Mouse (Mus musculus): ENCODE measurements around the gene Ccdc180. TPM values are rescaled to one million over a fixed set of nuclear protein-coding genes. Genes with fewer than 3 reads are reported as not detected.

Ccdc180 gene
- not detected in 2 replicates for polyA plus RNA-seq (2012; ENCODE audit: insufficient read depth, insufficient read length, missing spikeins)

DNA sequence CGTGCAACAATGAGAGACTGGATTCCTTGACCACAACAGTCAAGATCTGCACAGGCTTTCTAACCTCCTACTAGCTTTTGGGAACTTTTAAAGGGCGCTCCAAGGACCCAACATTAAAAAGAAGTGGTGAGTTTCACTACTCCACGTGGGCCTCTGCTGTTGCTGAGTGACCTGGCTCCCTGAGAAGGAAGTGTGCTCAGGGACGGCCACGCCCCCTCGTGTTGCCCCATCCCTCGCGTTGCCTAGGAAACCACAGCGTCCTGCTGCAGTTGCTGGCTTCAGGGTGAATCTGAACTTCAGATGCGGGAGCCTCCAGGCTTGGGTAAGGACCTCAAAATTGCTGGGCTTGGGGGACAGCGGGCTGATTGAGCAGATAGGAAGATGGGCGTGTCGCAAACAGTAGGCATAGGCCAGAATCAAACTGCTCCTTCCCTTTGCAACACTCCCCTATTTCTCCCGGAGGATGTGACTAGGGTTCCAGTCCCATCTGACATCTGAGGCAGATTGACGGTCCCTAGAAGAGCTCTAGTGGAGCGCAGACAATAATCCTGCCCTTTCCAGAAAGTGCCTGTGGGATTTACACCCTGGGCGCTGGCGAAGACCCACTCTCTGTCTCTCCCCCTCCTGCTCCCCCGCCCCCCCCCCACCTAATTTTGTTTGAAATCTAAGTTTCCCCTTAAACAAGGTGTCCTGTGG is at the start of gene Ccdc180:
Gene Ccdc180 (plus strand): TSS at position 238 of the 696 bp plus-strand sequence.
- Histone ChIP-seq H3K4me3 (ENCODE audit: insufficient read depth, low read depth, low read length) (no peak within 1 kb of the TSS), H3K27ac (replicated peaks; ENCODE audit: low read depth, low read length) (no peak within 1 kb of the TSS), H3K4me1 (ENCODE audit: control insufficient read depth, insufficient read depth, insufficient read length, low read length) (0 out of 2 replicates have a peak, but pooled peaks cover 5% of the 10 kb centered on the region)

DNA sequence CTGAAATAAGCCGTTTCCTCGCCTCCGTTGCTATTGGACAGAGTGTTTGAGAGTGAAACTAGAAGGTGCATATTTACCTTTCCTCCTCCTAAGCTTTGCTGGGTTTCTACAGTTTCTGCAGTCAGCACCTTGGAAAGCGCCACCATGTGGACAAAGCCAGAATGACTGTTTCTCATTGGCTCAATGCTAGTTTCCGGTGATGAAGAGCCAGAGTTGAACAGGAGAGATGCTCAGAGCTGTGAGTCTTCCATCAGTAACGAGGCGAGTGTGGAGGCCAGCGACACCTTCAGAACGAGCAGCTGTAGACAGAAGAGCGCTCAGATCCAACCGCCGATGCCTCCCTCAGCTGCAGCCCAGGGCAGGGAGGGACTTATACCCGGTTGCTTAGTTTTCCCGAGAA is 45.7 kb upstream of the Ccdc180 start:
- Histone ChIP-seq H3K4me3 (ENCODE audit: insufficient read depth, low read depth, low read length) (no peak overlapping the region), H3K27ac (replicated peaks; ENCODE audit: low read depth, low read length) (no peak overlapping the region), H3K4me1 (ENCODE audit: control insufficient read depth, insufficient read depth, insufficient read length, low read length) (no peaks in the 10 kb centered on the region)

- Histone ChIP-seq H3K27ac (replicated peaks; ENCODE audit: low read depth, low read length) (no peak overlapping the region), H3K4me3 (ENCODE audit: insufficient read depth, low read depth, low read length) (no peak overlapping the region), H3K4me1 (ENCODE audit: control insufficient read depth, insufficient read depth, insufficient read length, low read length) (no peaks in the 10 kb centered on the region)
Measured at GRCm38 (mm10) chr4:45846263-45846662, 43.8 kb upstream of the Ccdc180 start.

DNA sequence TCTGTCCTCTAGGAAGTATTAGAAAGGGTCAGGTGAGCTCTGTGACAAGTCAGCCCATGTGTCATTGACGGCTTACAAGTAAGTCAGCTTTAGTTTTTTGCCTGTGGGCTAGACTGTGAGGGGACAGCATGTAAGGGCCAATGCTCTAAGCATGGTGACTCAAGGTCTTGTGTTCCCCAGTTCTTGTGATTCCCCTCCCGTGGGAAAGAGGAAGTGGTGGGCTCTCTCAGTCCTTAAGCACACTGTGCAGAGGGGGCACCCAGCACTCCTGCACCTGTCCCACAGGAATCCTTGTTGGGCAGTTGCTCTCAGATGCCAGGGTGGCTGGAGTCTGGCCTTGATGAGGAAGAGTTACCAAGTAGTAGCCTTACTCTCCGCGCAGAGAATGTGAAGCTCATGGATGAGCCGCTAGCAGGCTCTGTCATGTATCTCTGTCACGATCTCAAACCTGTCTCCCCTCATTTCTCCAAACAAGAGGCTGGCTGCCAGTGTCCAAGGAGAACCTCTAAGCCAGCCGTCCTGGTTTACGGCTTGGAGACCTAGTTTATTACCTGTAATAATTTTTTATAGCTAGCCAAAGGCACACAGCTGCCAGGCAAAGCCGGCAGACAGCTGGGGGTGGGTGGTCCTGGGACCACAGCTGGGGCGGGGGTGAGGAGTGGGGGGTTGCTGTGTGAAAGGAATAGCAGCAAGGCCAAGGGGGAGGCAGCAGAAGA is 41.8 kb upstream of the Ccdc180 start, which contains the start of gene Stra6l:
Gene Stra6l (plus strand): TSS at position 556 of the 716 bp plus-strand sequence.
- Histone ChIP-seq H3K27ac (replicated peaks; ENCODE audit: low read depth, low read length) (no peak within 1 kb of the TSS), H3K4me1 (ENCODE audit: control insufficient read depth, insufficient read depth, insufficient read length, low read length) (no peaks in the 10 kb centered on the region), H3K4me3 (ENCODE audit: insufficient read depth, low read depth, low read length) (no peak within 1 kb of the TSS)

GRCm38 (mm10) chr4:45848825-45849156 is 41.3 kb upstream of the Ccdc180 start:
- H3K4me1 ChIP-seq (ENCODE audit: control insufficient read depth, insufficient read depth, insufficient read length, low read length): no peaks in the 10 kb centered on the region
- no peak overlapping the region for H3K4me3 ChIP-seq (ENCODE audit: insufficient read depth, low read depth, low read length)
- H3K27ac ChIP-seq (replicated peaks; ENCODE audit: low read depth, low read length): no peak overlapping the region

- Histone ChIP-seq H3K4me3 (ENCODE audit: insufficient read depth, low read depth, low read length) (no peak overlapping the region), H3K4me1 (ENCODE audit: control insufficient read depth, insufficient read depth, insufficient read length, low read length) (no peaks in the 10 kb centered on the region), H3K27ac (replicated peaks; ENCODE audit: low read depth, low read length) (no peak overlapping the region)
Measured at GRCm38 (mm10) chr4:45849419-45849818, 40.7 kb upstream of the Ccdc180 start.

- Histone ChIP-seq H3K27ac (replicated peaks; ENCODE audit: low read depth, low read length) (no peak overlapping the region), H3K4me1 (ENCODE audit: control insufficient read depth, insufficient read depth, insufficient read length, low read length) (no peaks in the 10 kb centered on the region), H3K4me3 (ENCODE audit: insufficient read depth, low read depth, low read length) (no peak overlapping the region)
Measured at GRCm38 (mm10) chr4:45851640-45852051, 38.5 kb upstream of the Ccdc180 start.

DNA sequence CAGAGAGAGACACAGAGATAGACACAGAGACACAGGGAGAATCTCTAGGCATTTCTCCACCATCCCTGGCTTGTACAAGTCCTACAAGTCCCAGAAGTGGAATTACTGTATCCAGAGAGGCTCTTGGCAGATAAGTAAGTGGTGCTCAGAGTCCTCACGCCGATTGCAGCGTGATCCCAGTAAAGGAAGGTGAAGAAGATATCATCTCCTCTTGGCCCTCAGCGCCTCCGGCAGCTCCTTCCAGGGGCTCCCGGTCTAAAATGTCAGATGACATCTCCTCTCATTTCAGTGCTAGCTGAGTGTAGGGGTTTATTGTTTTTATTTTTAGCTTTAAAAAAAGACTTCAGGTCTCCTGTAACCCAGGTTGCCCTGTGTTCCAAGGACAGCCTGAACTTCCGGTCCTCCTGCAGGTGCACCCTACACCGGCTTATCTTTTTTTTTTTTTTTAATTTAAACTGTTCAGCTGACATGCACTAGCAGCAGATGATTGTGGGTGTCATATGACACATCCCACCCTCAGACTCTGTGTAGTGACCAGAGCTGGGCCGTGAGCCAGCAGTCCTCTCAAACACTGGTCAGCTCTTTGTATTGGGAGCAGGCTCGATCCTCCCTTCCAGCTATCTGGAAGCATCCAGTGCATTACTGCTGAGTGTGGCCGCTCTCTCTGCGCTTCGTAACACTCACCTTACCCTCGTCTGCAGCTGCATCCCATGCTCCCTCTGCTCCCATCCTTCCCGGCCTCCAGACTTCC is 36.4 kb upstream of the Ccdc180 start:
- H3K27ac ChIP-seq (replicated peaks; ENCODE audit: low read depth, low read length): no peak overlapping the region
- no peak overlapping the region for H3K4me3 ChIP-seq (ENCODE audit: insufficient read depth, low read depth, low read length)
- H3K4me1 ChIP-seq (ENCODE audit: control insufficient read depth, insufficient read depth, insufficient read length, low read length): peaks cover under 1% of the 10 kb centered on the region; the same call in 1 of the 2 replicates

GRCm38 (mm10) chr4:45855803-45856424 is 34.2 kb upstream of the Ccdc180 start:
- Histone ChIP-seq H3K4me3 (ENCODE audit: insufficient read depth, low read depth, low read length) (no peak overlapping the region), H3K27ac (replicated peaks; ENCODE audit: low read depth, low read length) (no peak overlapping the region), H3K4me1 (ENCODE audit: control insufficient read depth, insufficient read depth, insufficient read length, low read length) (peaks cover 5% of the 10 kb centered on the region; the same call in 1 of the 2 replicates)

DNA sequence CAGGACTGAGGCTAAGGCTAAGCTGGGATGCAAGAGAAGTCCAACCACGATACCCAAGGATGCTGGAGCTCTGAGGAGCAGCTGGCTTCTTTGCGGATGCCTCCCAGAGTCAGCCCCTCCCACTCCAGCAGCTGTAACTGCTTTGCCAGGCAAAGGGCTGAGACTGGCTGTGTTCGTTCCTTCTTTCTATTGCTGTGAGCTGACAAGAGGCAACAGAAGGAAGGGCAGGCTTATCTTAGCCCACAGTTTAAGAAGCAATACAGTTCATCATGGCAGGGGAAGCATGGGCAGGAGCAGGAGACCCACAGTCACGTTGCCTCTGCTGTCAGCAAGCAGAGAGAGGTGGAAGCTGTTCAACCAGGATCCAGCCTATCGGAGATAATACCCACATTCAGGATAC is 28.9 kb upstream of the Ccdc180 start:
- no peak overlapping the region for H3K4me3 ChIP-seq (ENCODE audit: insufficient read depth, low read depth, low read length)
- no peak overlapping the region for H3K27ac ChIP-seq (replicated peaks; ENCODE audit: low read depth, low read length)
- peaks cover 5% of the 10 kb centered on the region; the same call in 1 of the 2 replicates for H3K4me1 ChIP-seq (ENCODE audit: control insufficient read depth, insufficient read depth, insufficient read length, low read length)

DNA sequence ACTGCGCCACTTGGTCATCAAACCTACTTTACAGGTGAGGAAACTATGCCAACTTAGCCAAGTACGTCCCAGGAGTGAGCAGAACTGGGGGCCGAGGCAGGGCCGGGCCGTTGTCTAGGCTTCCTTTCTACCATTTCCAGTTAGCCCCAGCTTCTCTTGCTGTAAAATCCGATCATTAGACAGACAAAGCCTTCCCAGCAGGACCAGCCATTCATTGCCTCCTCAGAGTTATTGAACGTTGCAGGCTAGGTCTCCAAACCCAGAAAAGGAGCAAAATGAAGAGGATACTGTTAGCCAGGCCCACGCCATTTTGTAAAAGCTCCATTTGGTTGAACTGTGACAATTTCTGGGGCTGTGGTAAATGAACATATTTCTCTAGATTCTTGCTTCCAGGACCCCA is 22.7 kb upstream of the Ccdc180 start:
- H3K4me3 ChIP-seq (ENCODE audit: insufficient read depth, low read depth, low read length): no peak overlapping the region
- H3K4me1 ChIP-seq (ENCODE audit: control insufficient read depth, insufficient read depth, insufficient read length, low read length): no peaks in the 10 kb centered on the region
- no peak overlapping the region for H3K27ac ChIP-seq (replicated peaks; ENCODE audit: low read depth, low read length)

- H3K27ac ChIP-seq (replicated peaks; ENCODE audit: low read depth, low read length): no peak overlapping the region
- H3K4me1 ChIP-seq (ENCODE audit: control insufficient read depth, insufficient read depth, insufficient read length, low read length): no peaks in the 10 kb centered on the region
- H3K4me3 ChIP-seq (ENCODE audit: insufficient read depth, low read depth, low read length): no peak overlapping the region
Measured at GRCm38 (mm10) chr4:45869021-45869815, 20.9 kb upstream of the Ccdc180 start.

- Histone ChIP-seq H3K4me3 (ENCODE audit: insufficient read depth, low read depth, low read length) (no peak overlapping the region), H3K4me1 (ENCODE audit: control insufficient read depth, insufficient read depth, insufficient read length, low read length) (no peaks in the 10 kb centered on the region), H3K27ac (replicated peaks; ENCODE audit: low read depth, low read length) (no peak overlapping the region)
Measured at GRCm38 (mm10) chr4:45872147-45872546, 18.0 kb upstream of the Ccdc180 start.

- Histone ChIP-seq H3K27ac (replicated peaks; ENCODE audit: low read depth, low read length) (no peak overlapping the region), H3K4me1 (ENCODE audit: control insufficient read depth, insufficient read depth, insufficient read length, low read length) (no peaks in the 10 kb centered on the region), H3K4me3 (ENCODE audit: insufficient read depth, low read depth, low read length) (no peak overlapping the region)
Measured at GRCm38 (mm10) chr4:45878929-45879328, 11.2 kb upstream of the Ccdc180 start.

All from brown adipose tissue, adult 24 weeks (tissue).